Mouse (Mus musculus): ENCODE measurements around the gene AI467606. TPM values are rescaled to one million over a fixed set of nuclear protein-coding genes. Genes with fewer than 3 reads are reported as not detected.

AI467606 gene
- total and polyA plus RNA-seq, 3 experiments, result 51.1 to 101 (median 79.4) TPM

- Histone ChIP-seq H3K27ac (ENCODE audit: control insufficient read depth, low read depth, low read length) (0 out of 2 replicates have a peak overlapping the region, but pooled peaks have one; percentile 1), H3K36me3 (ENCODE audit: control insufficient read depth in 1 of 2, insufficient read depth in 2 of 2, low read length in 2 of 2) (peaks cover 0 to 5% of the 10 kb centered on the region in 2 experiments; a peak in 1 of 4 replicates), H3K4me3 (ENCODE audit: control insufficient read depth in 1 of 2, insufficient read depth in 1 of 2, low read depth in 2 of 2, low read length in 2 of 2) (no peak overlapping the region), H3K27me3 (ENCODE audit: control insufficient read depth in 1 of 2, insufficient read depth in 2 of 2, low read length in 2 of 2) (no peaks in the 10 kb centered on the region), H3K9ac (ENCODE audit: control insufficient read depth, low read depth, low read length, poor library complexity, severe bottlenecking) (no peak overlapping the region), H3K9me3 (replicated peaks; ENCODE audit: insufficient read depth, low read length) (no peaks in the 10 kb centered on the region), H3K4me1 (ENCODE audit: control insufficient read depth in 1 of 2, insufficient read depth in 2 of 2, low read length in 2 of 2) (peaks cover 4 to 11% of the 10 kb centered on the region in 2 experiments; a peak in 3 of 4 replicates), H3K79me2 (ENCODE audit: control insufficient read depth, insufficient read depth, low read length, poor library complexity) (no peaks in the 10 kb centered on the region)
- TF ChIP-seq MAZ (IDR thresholded peaks at IDR 0.05; ENCODE audit: low read depth, low read length) (no peak), USF2 (IDR thresholded peaks at IDR 0.05; ENCODE audit: borderline replicate concordance in 1 of 2, insufficient read depth in 1 of 2, low read depth in 1 of 2, low read length in 2 of 2) (no peak), CTCF (IDR thresholded peaks at IDR 0.05 in 2 of 3, conservative IDR thresholded peaks at IDR 0.05 in 1 of 3; ENCODE audit: control insufficient read depth in 1 of 3, insufficient read depth in 1 of 3, low read depth in 2 of 3, low read length in 3 of 3, poor library complexity in 1 of 3, severe bottlenecking in 1 of 3) (peak in 2 of 3 experiments; percentile 26 to 48; a peak in 2 of 6 replicates), POLR2A (IDR thresholded peaks at IDR 0.05; ENCODE audit: control insufficient read depth in 1 of 2, insufficient read depth in 1 of 2, low read depth in 1 of 2, low read length in 2 of 2, poor library complexity in 1 of 2) (no peak), MYC (IDR thresholded peaks at IDR 0.05; ENCODE audit: low read depth, low read length) (no peak), SMC3 (IDR thresholded peaks at IDR 0.05; ENCODE audit: low read depth, low read length) (peak; percentile 48), ZNF384 (IDR thresholded peaks at IDR 0.05; ENCODE audit: low read depth, low read length) (no peak), ZKSCAN1 (IDR thresholded peaks at IDR 0.05; ENCODE audit: low read depth, low read length) (no peak), NELFE (IDR thresholded peaks at IDR 0.05; ENCODE audit: low read depth, low read length) (no peak), JUND (IDR thresholded peaks at IDR 0.05; ENCODE audit: low read depth, low read length) (no peak), ETS1 (IDR thresholded peaks at IDR 0.05; ENCODE audit: low read depth, low read length) (no peak), CHD1 (IDR thresholded peaks at IDR 0.05; ENCODE audit: low read depth, low read length) (no peak), EP300 (IDR thresholded peaks at IDR 0.05; ENCODE audit: low read depth in 1 of 2, low read length in 2 of 2) (no peak), UBTF (IDR thresholded peaks at IDR 0.05; ENCODE audit: borderline replicate concordance, insufficient read depth, low read depth, low read length) (no peak), RAD21 (IDR thresholded peaks at IDR 0.05; ENCODE audit: low read depth, low read length) (peak; percentile 30), TAL1 (IDR thresholded peaks at IDR 0.05; ENCODE audit: low read length) (no peak), E2F4 (IDR thresholded peaks at IDR 0.05; ENCODE audit: borderline replicate concordance, low read depth, low read length) (no peak), MYB (IDR thresholded peaks at IDR 0.05; ENCODE audit: low read depth, low read length) (no peak), SIN3A (IDR thresholded peaks at IDR 0.05; ENCODE audit: low read length) (no peak)
- DNase-seq (ENCODE audit: low read depth, low spot score), result peak; percentile 59
These were observed 12.8 kb downstream of the AI467606 start for GRCm38 (mm10) chr7:127103960-127104359.

All from MEL (cell line).